Mouse (Mus musculus) myocyte (in vitro differentiated cells): ENCODE measurements around the gene Gm49380.

Experiments
- E2F4 ChIP-seq: IDR thresholded peaks from one replicate; pipeline ENCODE4 v1.6.1; 2011; ENCODE audit warnings: mild to moderate bottlenecking, control low read depth, moderate library complexity; ENCODE audit not compliant: insufficient read depth
- MAX ChIP-seq: IDR thresholded peaks from one replicate; pipeline ENCODE4 v1.6.1; 2011; ENCODE audit warnings: low read depth, mild to moderate bottlenecking, control low read depth
- MYOG ChIP-seq, 3 experiments: IDR thresholded peaks; one replicate each; pipeline ENCODE4 v1.6.1; 2011; ENCODE audit warnings: control low read depth in 2 of 3, low read depth in 2 of 3, mild to moderate bottlenecking in 2 of 3; ENCODE audit not compliant: insufficient read length in 2 of 3, control insufficient read depth in 1 of 3, insufficient read depth in 1 of 3
- REST ChIP-seq: IDR thresholded peaks from one replicate; pipeline ENCODE4 v1.6.1; 2011; ENCODE audit warnings: mild to moderate bottlenecking, control low read depth, moderate library complexity; ENCODE audit not compliant: insufficient read depth, insufficient read length

DNA sequence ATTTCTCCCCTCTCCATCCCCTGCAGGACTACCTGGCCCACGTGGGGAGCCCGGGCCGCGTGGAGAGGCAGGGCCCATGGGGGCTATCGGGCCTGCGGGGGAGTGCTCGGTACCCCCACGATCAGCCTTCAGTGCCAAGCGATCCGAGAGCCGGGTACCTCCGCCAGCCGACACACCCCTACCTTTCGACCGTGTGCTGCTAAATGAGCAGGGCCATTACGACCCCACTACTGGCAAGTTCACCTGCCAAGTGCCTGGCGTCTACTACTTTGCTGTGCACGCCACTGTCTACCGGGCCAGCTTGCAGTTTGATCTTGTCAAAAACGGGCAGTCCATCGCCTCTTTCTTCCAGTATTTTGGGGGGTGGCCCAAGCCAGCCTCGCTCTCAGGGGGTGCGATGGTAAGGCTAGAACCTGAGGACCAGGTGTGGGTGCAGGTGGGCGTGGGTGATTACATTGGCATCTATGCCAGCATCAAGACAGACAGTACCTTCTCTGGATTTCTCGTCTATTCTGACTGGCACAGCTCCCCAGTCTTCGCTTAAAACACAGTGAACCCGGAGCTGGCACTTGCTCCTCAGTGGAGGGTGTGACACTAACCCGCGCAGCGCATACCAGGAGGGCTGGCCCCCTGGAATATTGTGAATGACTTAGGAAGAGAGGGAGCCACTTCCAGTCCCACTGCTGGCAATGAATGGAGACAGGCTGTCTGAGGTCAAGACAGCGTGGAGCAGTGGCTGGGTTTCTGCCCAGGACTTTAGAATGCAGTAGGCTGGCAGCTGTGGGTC, 4.8 kb downstream of the Gm49380 start:
- TF ChIP-seq MAX (no peak), REST (no peak), E2F4 (no peak), MYOG (IDR thresholded peaks at IDR 0.05; ENCODE audit: control insufficient read depth in 1 of 3, insufficient read depth in 1 of 3, insufficient read length in 2 of 3, low read depth in 2 of 3) (no peak)
